Mouse (Mus musculus): ENCODE measurements around the gene Nat8.
"Not testable (repeated sequence)": the region's sequence is repeated elsewhere in the genome, so short reads cannot be mapped to it uniquely, and the experiment has no call there.

DNA sequence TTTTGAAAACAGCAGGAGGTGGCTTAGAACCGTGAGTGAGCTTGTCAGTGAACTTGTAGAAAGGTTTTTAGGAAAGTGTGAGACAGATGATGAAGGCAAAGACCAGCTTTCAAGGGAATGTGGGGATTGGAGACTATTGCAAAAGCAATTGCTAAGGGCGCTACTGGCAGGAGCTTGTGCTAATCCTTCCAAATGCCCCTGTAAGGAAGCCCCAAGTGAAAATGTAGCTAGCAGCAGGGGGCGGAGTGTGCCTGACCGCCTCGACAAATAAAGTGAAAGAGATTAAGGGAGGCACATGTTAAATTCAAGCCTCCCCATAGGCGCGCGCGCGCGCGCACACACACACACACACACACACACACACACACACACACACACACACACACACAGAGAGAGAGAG, 5.4 kb upstream of the Nat8 start:
- not testable (repeated sequence) for TF ChIP-seq GATA1 (IDR thresholded peaks at IDR 0.05; ENCODE audit: borderline replicate concordance, low read length); FLI1 (IDR thresholded peaks at IDR 0.05; ENCODE audit: low read length)
